Mouse (Mus musculus) spleen, postnatal 14 days (tissue): ENCODE data around the gene Gm10961.
A peak's percentile ranks its signal among the peaks of the same experiment; 100 is the strongest.

Source experiments
- DNase-seq, 2 experiments: peaks; one replicate each; pipeline ENCODE4 v3.0.0; 2021 to 2022; ENCODE audit warnings: low spot score in 2 of 2

The Gm10961 gene

GRCm38 (mm10) chr3:107630682-107631522 lies at the start of gene Gm10961:
Gene Gm10961 (plus strand): TSS chr3:107631322.
- DNase-seq, result peak in 1 of 2 experiments; percentile 21

- no peak for DNase-seq
These were observed 48.8 kb upstream of the Gm10961 start for GRCm38 (mm10) chr3:107582130-107582874.

- no peak for DNase-seq
These were observed 48.0 kb upstream of the Gm10961 start for GRCm38 (mm10) chr3:107582875-107583767.

GRCm38 (mm10) chr3:107583893-107584292 lies 47.2 kb upstream of the Gm10961 start:
- no peak for DNase-seq

- DNase-seq, result no peak
These were observed 44.6 kb upstream of the Gm10961 start for GRCm38 (mm10) chr3:107586504-107586903.

- no peak for DNase-seq
These were observed 39.5 kb upstream of the Gm10961 start for GRCm38 (mm10) chr3:107591612-107592011.

- DNase-seq, result no peak
These were observed 37.5 kb upstream of the Gm10961 start for GRCm38 (mm10) chr3:107593632-107594031.

GRCm38 (mm10) chr3:107594662-107595263 lies 36.4 kb upstream of the Gm10961 start, which contains the start of gene Alx3:
Gene Alx3 (plus strand): TSS chr3:107595031.
- no peak for DNase-seq

- DNase-seq, result no peak
These were observed 35.7 kb upstream of the Gm10961 start for GRCm38 (mm10) chr3:107595264-107595937.

- DNase-seq, result no peak
These were observed 35.1 kb upstream of the Gm10961 start for GRCm38 (mm10) chr3:107595938-107596461.

- DNase-seq, result no peak
These were observed 34.6 kb upstream of the Gm10961 start for GRCm38 (mm10) chr3:107596559-107596958.

GRCm38 (mm10) chr3:107597134-107597533 lies 34.0 kb upstream of the Gm10961 start:
- no peak for DNase-seq

GRCm38 (mm10) chr3:107597586-107598389 lies 33.3 kb upstream of the Gm10961 start:
- no peak for DNase-seq

- no peak for DNase-seq
These were observed 31.0 kb upstream of the Gm10961 start for GRCm38 (mm10) chr3:107600127-107600526.

- DNase-seq, result peak in 1 of 2 experiments; percentile 44
These were observed 25.8 kb upstream of the Gm10961 start for GRCm38 (mm10) chr3:107605304-107605703.

GRCm38 (mm10) chr3:107607221-107607620 lies 23.9 kb upstream of the Gm10961 start:
- DNase-seq, result no peak

GRCm38 (mm10) chr3:107608808-107609207 lies 22.3 kb upstream of the Gm10961 start:
- no peak for DNase-seq

GRCm38 (mm10) chr3:107609376-107609775 lies 21.7 kb upstream of the Gm10961 start:
- DNase-seq, result no peak

GRCm38 (mm10) chr3:107611394-107611793 lies 19.7 kb upstream of the Gm10961 start:
- DNase-seq, result no peak
